Mouse (Mus musculus): ENCODE results near the gene Rftn1. TPM values are rescaled to one million over a fixed set of nuclear protein-coding genes. Genes with fewer than 3 reads are reported as not detected.

Gene Rftn1
- polyA plus RNA-seq, 1 experiment from 2014 or later = 9.0 TPM

GRCm38 (mm10) chr17:50191318-50191957 is 964 bp upstream of the Rftn1 start:
- ATAC-seq = no peak
- H3K4me2 ChIP-seq (ENCODE audit: low read depth, low read length) = no peak overlapping the region
- WGBS = 54% methylated on average over 9 of the region's 9 CpGs
- H3K9me3 ChIP-seq (ENCODE audit: control insufficient read depth, low read length) = no peaks in the 10 kb centered on the region
- H3K27me3 ChIP-seq (replicated peaks; ENCODE audit: control insufficient read depth, insufficient read depth, low read length) = peaks cover 18% of the 10 kb centered on the region
- H3K27ac ChIP-seq (ENCODE audit: low read length) = no peak overlapping the region
- H3K4me3 ChIP-seq (ENCODE audit: low read length) = no peak overlapping the region
- no peaks in the 10 kb centered on the region; the same call in 1 of the 2 replicates for H3K4me1 ChIP-seq (ENCODE audit: control insufficient read depth, insufficient read depth, low read length)
- no peaks in the 10 kb centered on the region for H3K36me3 ChIP-seq (ENCODE audit: control insufficient read depth, insufficient read depth, low read length)
- no peak overlapping the region for H3K9ac ChIP-seq (ENCODE audit: low read depth, low read length)

GRCm38 (mm10) chr17:50189381-50190012 is 977 bp downstream of the Rftn1 start:
- no peaks in the 10 kb centered on the region for H3K9me3 ChIP-seq (ENCODE audit: control insufficient read depth, low read length)
- 3% methylated on average over 24 of the region's 24 CpGs for WGBS
- peak; percentile 59 for ATAC-seq
- no peaks in the 10 kb centered on the region; the same call in 1 of the 2 replicates for H3K4me1 ChIP-seq (ENCODE audit: control insufficient read depth, insufficient read depth, low read length)
- no peak overlapping the region for H3K27ac ChIP-seq (ENCODE audit: low read length)
- H3K27me3 ChIP-seq (replicated peaks; ENCODE audit: control insufficient read depth, insufficient read depth, low read length) = peaks cover 18% of the 10 kb centered on the region
- H3K9ac ChIP-seq (ENCODE audit: low read depth, low read length) = peak overlapping the region; percentile 73
- peak overlapping the region; percentile 64 for H3K4me3 ChIP-seq (ENCODE audit: low read length)
- H3K36me3 ChIP-seq (ENCODE audit: control insufficient read depth, insufficient read depth, low read length) = no peaks in the 10 kb centered on the region
- peak overlapping the region; percentile 95 for H3K4me2 ChIP-seq (ENCODE audit: low read depth, low read length)

- Histone ChIP-seq H3K36me3 (ENCODE audit: control insufficient read depth, insufficient read depth, low read length) (no peaks in the 10 kb centered on the region), H3K27me3 (replicated peaks; ENCODE audit: control insufficient read depth, insufficient read depth, low read length) (peaks cover 18% of the 10 kb centered on the region), H3K4me2 (ENCODE audit: low read depth, low read length) (0 out of 2 replicates have a peak overlapping the region, but pooled peaks have one; percentile 95), H3K27ac (ENCODE audit: low read length) (no peak overlapping the region), H3K4me1 (ENCODE audit: control insufficient read depth, insufficient read depth, low read length) (no peaks in the 10 kb centered on the region; the same call in 1 of the 2 replicates), H3K9ac (ENCODE audit: low read depth, low read length) (no peak overlapping the region), H3K9me3 (ENCODE audit: control insufficient read depth, low read length) (no peaks in the 10 kb centered on the region), H3K4me3 (ENCODE audit: low read length) (no peak overlapping the region)
- ATAC-seq = no peak
- 72% methylated on average over 12 of the region's 12 CpGs for WGBS
Observed at GRCm38 (mm10) chr17:50188662-50189345, 1.7 kb downstream of the Rftn1 start.

GRCm38 (mm10) chr17:50185616-50186015 is 4.9 kb downstream of the Rftn1 start:
- Histone ChIP-seq H3K4me3 (ENCODE audit: low read length) (no peak overlapping the region), H3K4me1 (ENCODE audit: control insufficient read depth, insufficient read depth, low read length) (no peaks in the 10 kb centered on the region; the same call in 1 of the 2 replicates), H3K4me2 (ENCODE audit: low read depth, low read length) (no peak overlapping the region), H3K27ac (ENCODE audit: low read length) (no peak overlapping the region), H3K9me3 (ENCODE audit: control insufficient read depth, low read length) (no peaks in the 10 kb centered on the region), H3K9ac (ENCODE audit: low read depth, low read length) (no peak overlapping the region), H3K36me3 (ENCODE audit: control insufficient read depth, insufficient read depth, low read length) (no peaks in the 10 kb centered on the region), H3K27me3 (replicated peaks; ENCODE audit: control insufficient read depth, insufficient read depth, low read length) (peaks cover 11% of the 10 kb centered on the region)
- WGBS = 78% methylated on average over 5 of the region's 5 CpGs
- ATAC-seq = no peak

DNA sequence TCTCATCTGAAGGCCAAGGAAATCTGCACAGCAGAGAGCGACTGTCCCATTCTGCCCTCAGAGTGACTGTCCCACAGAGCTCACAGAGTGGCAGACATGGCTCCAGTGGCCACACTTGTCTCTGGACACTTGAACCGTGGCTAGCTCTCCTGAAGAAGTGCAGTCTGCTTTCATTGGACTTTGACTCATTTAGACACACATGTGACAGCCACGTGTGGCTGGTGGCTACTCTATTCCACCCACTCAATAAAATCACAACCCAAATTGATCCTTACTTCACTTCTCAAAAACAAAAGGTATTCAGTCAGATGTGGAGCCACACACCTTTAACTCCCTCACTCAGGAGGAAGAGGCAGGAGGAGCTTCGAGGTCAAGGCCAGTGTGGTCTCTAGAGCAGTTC is 5.4 kb downstream of the Rftn1 start:
- Histone ChIP-seq H3K36me3 (ENCODE audit: control insufficient read depth, insufficient read depth, low read length) (no peaks in the 10 kb centered on the region), H3K9me3 (ENCODE audit: control insufficient read depth, low read length) (no peaks in the 10 kb centered on the region), H3K9ac (ENCODE audit: low read depth, low read length) (no peak overlapping the region), H3K4me1 (ENCODE audit: control insufficient read depth, insufficient read depth, low read length) (no peaks in the 10 kb centered on the region; the same call in 1 of the 2 replicates), H3K27me3 (replicated peaks; ENCODE audit: control insufficient read depth, insufficient read depth, low read length) (peaks cover 6% of the 10 kb centered on the region), H3K4me3 (ENCODE audit: low read length) (no peak overlapping the region), H3K4me2 (ENCODE audit: low read depth, low read length) (no peak overlapping the region), H3K27ac (ENCODE audit: low read length) (no peak overlapping the region)
- 75% methylated on average over 4 of the region's 4 CpGs for WGBS
- no peak for ATAC-seq

- Histone ChIP-seq H3K27ac (ENCODE audit: low read length) (no peak overlapping the region), H3K36me3 (ENCODE audit: control insufficient read depth, insufficient read depth, low read length) (no peaks in the 10 kb centered on the region), H3K9me3 (ENCODE audit: control insufficient read depth, low read length) (no peaks in the 10 kb centered on the region), H3K4me1 (ENCODE audit: control insufficient read depth, insufficient read depth, low read length) (no peaks in the 10 kb centered on the region), H3K27me3 (replicated peaks; ENCODE audit: control insufficient read depth, insufficient read depth, low read length) (no peaks in the 10 kb centered on the region), H3K4me2 (ENCODE audit: low read depth, low read length) (no peak overlapping the region), H3K4me3 (ENCODE audit: low read length) (no peak overlapping the region), H3K9ac (ENCODE audit: low read depth, low read length) (no peak overlapping the region)
- 82% methylated on average over 12 of the region's 12 CpGs for WGBS
- no peak for ATAC-seq
Observed at GRCm38 (mm10) chr17:50184217-50185038, 6.0 kb downstream of the Rftn1 start.

DNA sequence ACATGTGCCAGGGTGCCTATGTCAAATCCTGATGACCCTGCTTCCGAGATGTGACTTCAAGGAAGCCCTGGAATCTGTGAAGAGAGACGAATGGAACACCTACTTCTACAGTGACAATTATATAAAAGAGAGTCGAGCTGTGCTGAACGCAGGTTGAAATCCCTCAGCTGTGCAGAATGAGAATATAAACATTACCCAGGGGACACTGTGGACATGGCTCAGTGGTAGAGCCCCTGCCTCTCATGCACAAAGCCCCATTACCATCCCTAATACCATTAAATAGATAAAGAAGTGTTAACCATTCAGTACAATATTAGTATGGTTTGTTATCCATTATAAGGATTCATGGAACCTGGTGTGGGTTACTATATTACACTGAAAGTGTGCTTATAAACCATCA is 7.2 kb downstream of the Rftn1 start:
- Histone ChIP-seq H3K36me3 (ENCODE audit: control insufficient read depth, insufficient read depth, low read length) (no peaks in the 10 kb centered on the region), H3K4me3 (ENCODE audit: low read length) (no peak overlapping the region), H3K27ac (ENCODE audit: low read length) (no peak overlapping the region), H3K9me3 (ENCODE audit: control insufficient read depth, low read length) (no peaks in the 10 kb centered on the region), H3K4me2 (ENCODE audit: low read depth, low read length) (no peak overlapping the region), H3K9ac (ENCODE audit: low read depth, low read length) (no peak overlapping the region), H3K27me3 (replicated peaks; ENCODE audit: control insufficient read depth, insufficient read depth, low read length) (no peaks in the 10 kb centered on the region), H3K4me1 (ENCODE audit: control insufficient read depth, insufficient read depth, low read length) (no peaks in the 10 kb centered on the region)
- WGBS = 68% methylated on average over 4 of the region's 4 CpGs
- ATAC-seq = no peak

GRCm38 (mm10) chr17:50182542-50182951 is 7.9 kb downstream of the Rftn1 start:
- no peak overlapping the region for H3K27ac ChIP-seq (ENCODE audit: low read length)
- WGBS = 63% methylated on average over 3 of the region's 3 CpGs
- H3K27me3 ChIP-seq (replicated peaks; ENCODE audit: control insufficient read depth, insufficient read depth, low read length) = no peaks in the 10 kb centered on the region
- H3K9ac ChIP-seq (ENCODE audit: low read depth, low read length) = no peak overlapping the region
- H3K9me3 ChIP-seq (ENCODE audit: control insufficient read depth, low read length) = no peaks in the 10 kb centered on the region
- H3K4me3 ChIP-seq (ENCODE audit: low read length) = no peak overlapping the region
- peaks cover under 1% of the 10 kb centered on the region; the same call in 1 of the 2 replicates for H3K36me3 ChIP-seq (ENCODE audit: control insufficient read depth, insufficient read depth, low read length)
- ATAC-seq = no peak
- H3K4me2 ChIP-seq (ENCODE audit: low read depth, low read length) = no peak overlapping the region
- H3K4me1 ChIP-seq (ENCODE audit: control insufficient read depth, insufficient read depth, low read length) = no peaks in the 10 kb centered on the region
